Mouse (Mus musculus) embryo, embryonic 11.5 days (tissue): Measurements from ENCODE around the gene Ptpn4.

ENCODE experiments used
- DNase-seq: peaks from one replicate; pipeline ENCODE4 v3.0.0-alpha.2; 2012; ENCODE audit warnings: low read depth, low spot score

Ptpn4 gene

GRCm38 (mm10) chr1:119837035-119837751, at the start of gene Ptpn4:
Gene Ptpn4 (minus strand): TSS chr1:119837613.
- peak; percentile 95 for DNase-seq

- no peak for DNase-seq
These were observed 48.9 kb upstream of the Ptpn4 start for GRCm38 (mm10) chr1:119886320-119886719.

GRCm38 (mm10) chr1:119884272-119884671, 46.9 kb upstream of the Ptpn4 start:
- no peak for DNase-seq

- DNase-seq = no peak
These were observed 41.5 kb upstream of the Ptpn4 start for GRCm38 (mm10) chr1:119878909-119879308.

- DNase-seq = no peak
These were observed 40.1 kb upstream of the Ptpn4 start for GRCm38 (mm10) chr1:119877469-119877868.

GRCm38 (mm10) chr1:119868395-119869161, 31.2 kb upstream of the Ptpn4 start:
- DNase-seq = no peak

- no peak for DNase-seq
These were observed 29.9 kb upstream of the Ptpn4 start for GRCm38 (mm10) chr1:119867300-119867699.

- DNase-seq = no peak
These were observed 27.9 kb upstream of the Ptpn4 start for GRCm38 (mm10) chr1:119865311-119865710.

- DNase-seq = no peak
These were observed 26.3 kb upstream of the Ptpn4 start for GRCm38 (mm10) chr1:119863507-119864296.

GRCm38 (mm10) chr1:119859566-119859965, 22.2 kb upstream of the Ptpn4 start:
- no peak for DNase-seq

- DNase-seq = no peak
These were observed 15.6 kb upstream of the Ptpn4 start for GRCm38 (mm10) chr1:119852980-119853379.

GRCm38 (mm10) chr1:119852339-119852738, 14.9 kb upstream of the Ptpn4 start:
- no peak for DNase-seq

- no peak for DNase-seq
These were observed 11.9 kb upstream of the Ptpn4 start for GRCm38 (mm10) chr1:119849146-119849935.

GRCm38 (mm10) chr1:119845321-119845720, 7.9 kb upstream of the Ptpn4 start:
- no peak for DNase-seq

- no peak for DNase-seq
These were observed 5.7 kb upstream of the Ptpn4 start for GRCm38 (mm10) chr1:119843121-119843520.

- no peak for DNase-seq
These were observed 828 bp upstream of the Ptpn4 start for GRCm38 (mm10) chr1:119838241-119838640.

GRCm38 (mm10) chr1:119836479-119837015, 866 bp downstream of the Ptpn4 start:
- DNase-seq = peak; percentile 8

- no peak for DNase-seq
These were observed 1.5 kb downstream of the Ptpn4 start for GRCm38 (mm10) chr1:119835726-119836478.

- no peak for DNase-seq
These were observed 9.3 kb downstream of the Ptpn4 start for GRCm38 (mm10) chr1:119828160-119828559.

GRCm38 (mm10) chr1:119818704-119819103, 18.7 kb downstream of the Ptpn4 start:
- DNase-seq = no peak
